Mouse (Mus musculus) hindbrain, embryonic 10.5 days (tissue): ENCODE results near the gene Atp2b2. TPM values are rescaled to one million over a fixed set of nuclear protein-coding genes. Genes with fewer than 3 reads are reported as not detected.

Source experiments
- DNase-seq: peaks from one replicate; pipeline ENCODE4 v3.0.0-alpha.2; 2017; ENCODE audit warnings: low spot score
- H3K27ac ChIP-seq: fragments of 300-500 bp; sonication (generic); 2 replicates; pipeline ENCODE4 v1.5.1; 2016; ENCODE audit warnings: mild to moderate bottlenecking, moderate library complexity
- H3K27me3 ChIP-seq: fragments of 300-500 bp; sonication (generic); 2 replicates; pipeline ENCODE4 v1.6.1; 2016; ENCODE audit warnings: mild to moderate bottlenecking; ENCODE audit not compliant: poor library complexity, insufficient read depth, severe bottlenecking
- H3K36me3 ChIP-seq: fragments of 300-500 bp; sonication (generic); 2 replicates; pipeline ENCODE4 v1.6.1; 2016; ENCODE audit warnings: mild to moderate bottlenecking, moderate library complexity
- H3K4me1 ChIP-seq: fragments of 300-500 bp; sonication (generic); replicated peaks from 2 replicates; pipeline ENCODE4 v1.6.1; 2016; ENCODE audit warnings: mild to moderate bottlenecking
- H3K4me3 ChIP-seq: fragments of 300-500 bp; sonication (generic); 2 replicates; pipeline ENCODE4 v1.5.1; 2016; ENCODE audit warnings: mild to moderate bottlenecking, moderate library complexity
- H3K9me3 ChIP-seq: fragments of 300-500 bp; sonication (generic); 2 replicates; pipeline ENCODE4 v1.6.1; 2016; ENCODE audit warnings: mild to moderate bottlenecking, moderate library complexity
- WGBS: fragments of 180-500 bp; shearing (Covaris S2); methylation state at CpG from one replicate; pipeline ENCODE4 v1.1.7; 2016; 5-methylcytosine and 5-hydroxymethylcytosine counted together
- polyA plus RNA-seq: library from polyadenylated mRNA; unstranded; fragments of >200 nt; fragmentation: Nextera tagmentation; extraction: Ambion mirVana; gene quantifications from 2 replicates; pipeline ENCODE4 v1.2.1, GENCODE M21; 2016

The Atp2b2 gene
- polyA plus RNA-seq, result 1.7 and 5.8 TPM in 2 replicates

DNA sequence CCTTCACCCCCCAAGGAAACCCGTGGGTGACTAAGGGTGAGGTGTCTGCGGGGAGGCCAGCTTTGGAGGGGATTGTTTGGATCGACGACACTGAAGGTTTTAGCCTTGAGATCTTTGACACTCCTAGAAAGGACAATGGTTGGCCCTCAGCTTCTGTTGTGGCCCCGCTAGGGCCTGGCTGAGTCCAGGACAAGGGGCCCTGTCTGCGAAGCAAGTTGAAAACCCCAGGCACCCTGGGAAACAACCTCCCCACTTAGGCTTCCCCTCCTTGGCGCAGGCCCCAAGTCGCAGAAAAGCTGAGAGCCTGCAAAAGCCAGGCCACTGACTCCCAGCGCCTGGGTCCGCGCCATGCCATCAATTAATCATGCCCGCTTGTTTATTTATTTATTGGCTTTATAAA is at the start of gene Atp2b2:
Gene Atp2b2, minus strand, starts transcription at position 282 of the 400 bp plus-strand sequence.
- H3K27me3 ChIP-seq, result peaks cover 76% of the 10 kb centered on the region
- WGBS, result 32% methylated on average over 12 of the region's 12 CpGs
- peaks cover 13% of the 10 kb centered on the region for H3K4me1 ChIP-seq
- peak; percentile 22 for DNase-seq
- no peaks in the 10 kb centered on the region for H3K36me3 ChIP-seq
- peak within 1 kb of the TSS; percentile 77 for H3K27ac ChIP-seq
- H3K4me3 ChIP-seq, result peak within 1 kb of the TSS; percentile 70
- no peaks in the 10 kb centered on the region for H3K9me3 ChIP-seq

DNA sequence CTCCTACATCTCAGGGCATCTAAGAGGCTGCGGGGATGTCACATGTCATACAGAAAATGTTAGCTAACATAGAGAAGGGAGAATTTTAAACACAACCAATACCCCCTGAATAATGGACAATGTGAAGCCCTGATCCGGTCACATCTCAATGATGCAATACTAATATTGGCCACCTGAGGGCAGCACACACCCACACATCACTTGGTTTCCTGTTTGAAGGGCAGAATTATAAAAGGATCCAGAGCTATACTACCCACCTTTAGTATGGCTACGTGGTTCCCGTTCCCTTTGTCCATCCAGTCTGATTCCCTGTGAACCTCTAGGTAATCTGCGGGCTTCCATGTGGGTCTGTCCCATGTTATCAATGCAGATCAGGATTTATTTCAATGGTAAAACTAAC is 47.2 kb upstream of the Atp2b2 start:
- H3K4me1 ChIP-seq, result peaks cover 28% of the 10 kb centered on the region
- H3K4me3 ChIP-seq, result no peak overlapping the region
- H3K27me3 ChIP-seq, result peaks cover 7% of the 10 kb centered on the region; the same call in 1 of the 2 replicates
- no peak overlapping the region for H3K27ac ChIP-seq
- no peaks in the 10 kb centered on the region for H3K9me3 ChIP-seq
- no peaks in the 10 kb centered on the region for H3K36me3 ChIP-seq
- peak; percentile 72 for DNase-seq
- 17% methylated on average over 5 of the region's 5 CpGs for WGBS

DNA sequence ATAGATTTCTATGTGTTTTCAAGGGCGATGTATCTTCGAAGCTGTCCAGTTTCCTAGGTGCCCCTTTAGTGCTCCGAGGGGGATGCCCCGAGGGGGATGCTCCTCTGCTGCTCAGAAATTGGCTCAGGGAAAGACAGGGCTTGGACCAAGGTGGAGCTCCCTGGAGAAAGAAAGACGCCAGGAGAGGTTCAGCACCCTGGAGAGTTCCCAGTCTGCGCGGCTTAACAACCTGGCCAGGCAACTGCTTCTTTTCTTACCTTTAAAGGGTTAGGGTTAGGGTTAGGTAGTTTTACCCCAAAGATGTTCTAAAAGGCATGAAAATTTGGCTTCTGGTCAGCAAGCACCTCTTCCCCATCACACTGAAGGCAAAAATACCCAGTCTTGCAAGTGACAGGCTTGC is 44.7 kb upstream of the Atp2b2 start:
- peak; percentile 54 for DNase-seq
- H3K27ac ChIP-seq, result no peak overlapping the region
- H3K9me3 ChIP-seq, result no peaks in the 10 kb centered on the region
- H3K4me1 ChIP-seq, result peaks cover 4% of the 10 kb centered on the region
- peaks cover 7% of the 10 kb centered on the region; the same call in 1 of the 2 replicates for H3K27me3 ChIP-seq
- 30% methylated on average over 7 of the region's 7 CpGs for WGBS
- no peaks in the 10 kb centered on the region for H3K36me3 ChIP-seq
- no peak overlapping the region for H3K4me3 ChIP-seq

GRCm38 (mm10) chr6:114078556-114078955 is 36.1 kb upstream of the Atp2b2 start:
- Histone ChIP-seq H3K4me1 (peaks cover 21% of the 10 kb centered on the region), H3K36me3 (no peaks in the 10 kb centered on the region), H3K9me3 (no peaks in the 10 kb centered on the region), H3K27me3 (no peaks in the 10 kb centered on the region; the same call in 1 of the 2 replicates), H3K4me3 (no peak overlapping the region), H3K27ac (no peak overlapping the region)
- DNase-seq, result no peak

DNA sequence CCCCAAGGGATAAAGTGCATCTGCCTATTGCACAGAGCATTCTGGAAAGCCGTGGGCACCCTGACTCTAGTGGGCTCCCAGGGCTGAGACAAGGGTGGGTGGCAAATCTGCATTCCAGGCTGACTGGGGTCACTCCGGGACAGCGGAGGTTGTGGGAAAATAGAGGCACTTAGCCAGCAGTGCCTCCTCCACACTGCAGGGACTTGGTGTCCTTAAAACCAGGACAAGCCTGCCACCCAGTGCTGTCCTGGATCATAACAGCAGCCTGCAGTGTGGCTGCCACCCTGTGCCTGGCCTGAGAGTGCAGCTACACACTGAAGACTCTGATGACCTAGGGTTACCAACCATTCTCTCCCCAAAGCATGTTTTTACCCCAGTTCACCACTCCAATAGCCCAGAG is 34.1 kb upstream of the Atp2b2 start:
- H3K4me3 ChIP-seq, result no peak overlapping the region
- no peak overlapping the region for H3K27ac ChIP-seq
- WGBS, result 52% methylated on average over 3 of the region's 3 CpGs
- H3K4me1 ChIP-seq, result peaks cover 21% of the 10 kb centered on the region
- DNase-seq, result no peak
- no peaks in the 10 kb centered on the region for H3K36me3 ChIP-seq
- H3K27me3 ChIP-seq, result no peaks in the 10 kb centered on the region; the same call in 1 of the 2 replicates
- H3K9me3 ChIP-seq, result no peaks in the 10 kb centered on the region

- no peaks in the 10 kb centered on the region for H3K36me3 ChIP-seq
- H3K27ac ChIP-seq, result no peak overlapping the region
- H3K27me3 ChIP-seq, result no peaks in the 10 kb centered on the region; the same call in 1 of the 2 replicates
- no peak overlapping the region for H3K4me3 ChIP-seq
- H3K4me1 ChIP-seq, result peaks cover 21% of the 10 kb centered on the region
- H3K9me3 ChIP-seq, result no peaks in the 10 kb centered on the region
- WGBS, result 59% methylated on average over 5 of the region's 5 CpGs
- no peak for DNase-seq
These were observed 33.6 kb upstream of the Atp2b2 start for GRCm38 (mm10) chr6:114076061-114076460.

DNA sequence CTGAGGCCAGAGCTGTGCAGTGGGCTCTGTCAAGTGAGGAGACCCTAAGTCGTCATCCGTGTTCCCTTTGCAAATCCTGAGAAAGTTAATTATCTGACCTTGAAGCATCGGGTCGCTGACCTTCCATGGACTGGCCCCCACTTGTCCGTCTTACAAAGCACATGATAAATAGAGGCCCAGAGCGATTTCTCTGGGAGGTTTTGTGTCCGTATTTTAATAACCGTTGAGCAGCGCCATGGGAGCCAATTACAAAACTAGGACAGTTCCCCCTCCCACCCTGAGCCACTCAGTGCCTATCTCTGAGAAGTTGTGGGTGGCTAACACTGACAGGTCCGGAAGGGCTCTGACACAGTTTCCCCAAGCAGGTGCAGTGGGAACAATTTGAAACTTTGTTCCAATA is 32.5 kb upstream of the Atp2b2 start:
- 62% methylated on average over 10 of the region's 10 CpGs for WGBS
- Histone ChIP-seq H3K4me3 (no peak overlapping the region), H3K27ac (no peak overlapping the region), H3K4me1 (peaks cover 21% of the 10 kb centered on the region), H3K9me3 (no peaks in the 10 kb centered on the region), H3K27me3 (no peaks in the 10 kb centered on the region; the same call in 1 of the 2 replicates), H3K36me3 (no peaks in the 10 kb centered on the region)
- DNase-seq, result no peak

- H3K4me1 ChIP-seq, result peaks cover 21% of the 10 kb centered on the region
- no peaks in the 10 kb centered on the region for H3K9me3 ChIP-seq
- H3K27ac ChIP-seq, result no peak overlapping the region
- H3K4me3 ChIP-seq, result no peak overlapping the region
- no peaks in the 10 kb centered on the region for H3K36me3 ChIP-seq
- 47% methylated on average over 1 of the region's 1 CpGs for WGBS
- no peak for DNase-seq
- H3K27me3 ChIP-seq, result no peaks in the 10 kb centered on the region; the same call in 1 of the 2 replicates
These were observed 31.8 kb upstream of the Atp2b2 start for GRCm38 (mm10) chr6:114074256-114074655.

DNA sequence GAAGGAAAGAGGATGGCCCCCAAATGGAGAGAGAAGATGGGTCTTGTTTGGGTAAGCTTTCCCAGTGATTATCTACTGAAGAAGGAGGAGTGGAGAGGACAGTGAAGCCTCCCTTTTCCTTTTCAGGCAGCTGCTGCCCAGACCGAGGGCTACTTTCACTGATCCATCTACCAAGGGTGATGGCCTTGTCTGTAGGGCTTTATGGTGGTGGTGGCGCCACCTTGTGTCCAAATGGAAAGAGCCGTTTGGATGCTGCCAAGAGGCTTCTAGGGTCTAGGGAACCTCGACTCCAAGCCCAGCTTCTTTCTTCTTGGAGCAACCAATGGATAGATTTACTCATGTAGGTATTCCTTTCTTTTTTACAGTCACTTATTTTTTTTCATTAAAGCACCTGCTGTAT is 29.2 kb upstream of the Atp2b2 start:
- no peak overlapping the region for H3K4me3 ChIP-seq
- peaks cover 13% of the 10 kb centered on the region for H3K4me1 ChIP-seq
- no peaks in the 10 kb centered on the region for H3K36me3 ChIP-seq
- DNase-seq, result peak; percentile 63
- no peaks in the 10 kb centered on the region for H3K9me3 ChIP-seq
- 6% methylated on average over 4 of the region's 4 CpGs for WGBS
- H3K27me3 ChIP-seq, result no peaks in the 10 kb centered on the region; the same call in 1 of the 2 replicates
- H3K27ac ChIP-seq, result no peak overlapping the region

- H3K4me1 ChIP-seq, result peaks cover 5% of the 10 kb centered on the region
- H3K36me3 ChIP-seq, result no peaks in the 10 kb centered on the region
- 93% methylated on average over 2 of the region's 2 CpGs for WGBS
- no peak overlapping the region for H3K4me3 ChIP-seq
- no peaks in the 10 kb centered on the region for H3K9me3 ChIP-seq
- no peak for DNase-seq
- H3K27me3 ChIP-seq, result no peaks in the 10 kb centered on the region
- H3K27ac ChIP-seq, result no peak overlapping the region
These were observed 20.7 kb upstream of the Atp2b2 start for GRCm38 (mm10) chr6:114063100-114063499.

DNA sequence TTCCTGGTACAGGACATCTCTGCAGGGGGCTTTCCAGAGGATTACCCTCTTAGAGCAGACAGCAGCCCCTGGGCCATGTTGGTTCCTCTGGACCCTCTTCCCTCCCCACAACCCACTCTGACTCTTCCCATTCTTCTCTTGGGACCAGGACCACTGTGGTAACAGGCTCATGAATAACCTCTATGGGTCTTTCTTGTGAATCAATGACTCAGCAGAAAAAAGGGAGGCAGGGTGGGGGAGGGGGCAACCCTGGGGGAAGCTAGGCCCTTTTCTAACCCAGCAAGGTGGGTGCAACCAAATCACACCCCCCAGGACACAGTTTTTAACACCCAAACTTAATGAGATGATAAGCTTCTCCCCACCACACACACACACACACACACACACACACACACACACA is 20.3 kb upstream of the Atp2b2 start:
- no peaks in the 10 kb centered on the region for H3K36me3 ChIP-seq
- peaks cover 5% of the 10 kb centered on the region for H3K4me1 ChIP-seq
- no peaks in the 10 kb centered on the region for H3K9me3 ChIP-seq
- no peaks in the 10 kb centered on the region for H3K27me3 ChIP-seq
- no peak overlapping the region for H3K4me3 ChIP-seq
- DNase-seq, result no peak
- no peak overlapping the region for H3K27ac ChIP-seq

DNA sequence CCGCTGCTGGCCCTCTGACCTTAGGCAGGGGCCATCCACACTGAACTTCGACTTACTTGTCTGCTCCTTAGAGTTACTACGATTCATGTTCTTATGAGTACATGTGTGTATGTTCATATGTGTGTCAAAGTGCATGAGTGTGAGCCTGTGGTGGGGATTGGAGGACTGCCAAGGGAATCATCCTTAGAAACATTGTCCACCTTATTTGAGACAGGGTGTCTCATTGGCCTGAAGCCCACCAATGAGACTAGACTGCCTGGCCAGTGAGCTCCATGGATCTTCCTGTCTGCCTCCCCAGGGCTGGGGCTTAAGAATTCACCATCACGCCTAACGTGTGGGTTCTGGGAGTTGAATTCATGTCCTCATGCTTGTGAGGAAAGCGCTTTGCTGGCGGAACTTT is 16.8 kb upstream of the Atp2b2 start:
- WGBS, result 86% methylated on average over 7 of the region's 7 CpGs
- H3K9me3 ChIP-seq, result no peaks in the 10 kb centered on the region
- no peak for DNase-seq
- H3K36me3 ChIP-seq, result no peaks in the 10 kb centered on the region
- H3K27ac ChIP-seq, result no peak overlapping the region
- peaks cover 5% of the 10 kb centered on the region for H3K4me1 ChIP-seq
- no peak overlapping the region for H3K4me3 ChIP-seq
- no peaks in the 10 kb centered on the region for H3K27me3 ChIP-seq

GRCm38 (mm10) chr6:114058030-114058808 is 15.8 kb upstream of the Atp2b2 start:
- no peaks in the 10 kb centered on the region for H3K36me3 ChIP-seq
- 71% methylated on average over 15 of the region's 15 CpGs for WGBS
- no peaks in the 10 kb centered on the region for H3K27me3 ChIP-seq
- H3K9me3 ChIP-seq, result no peaks in the 10 kb centered on the region
- no peak for DNase-seq
- no peak overlapping the region for H3K4me3 ChIP-seq
- H3K4me1 ChIP-seq, result peaks cover 5% of the 10 kb centered on the region
- H3K27ac ChIP-seq, result no peak overlapping the region
